Comparison of ENCODE assay signal across 9 mouse cellular contexts in genomic region chr19:10952021-10952939, GRCm38 (mm10). TPM values are rescaled to one million over a fixed set of nuclear protein-coding genes. Genes with fewer than 3 reads are reported as not detected.
DNase-seq lines count a peak whose midpoint lies in the region; ATAC-seq and TF ChIP-seq lines count a peak whose summit lies in the region.
"Had no signal": no experiment of that assay in that cellular context is flagged by ENCODE, and none has a peak within 500 bp of the region (broad histone marks: within the 10 kb centered on the region; RNA-seq: fewer than 3 reads in every experiment).

No protein-coding gene starts in this region.

- DNase-seq in lung, embryonic 14.5 days = peak; percentile 76
- no peak for DNase-seq in lung, postnatal 14 days
- peak; percentile 72 for DNase-seq in heart, postnatal 4 days
- peak; percentile 42 to 70 for DNase-seq in left cerebral cortex, postnatal 25 days (ENCODE audit: low spot score in 2 of 2)
- peak; percentile 39 for DNase-seq in right cerebral cortex, postnatal 14 days
- no peak for DNase-seq in cerebellum, adult 11-12 months
- no peak for DNase-seq in thymus, postnatal 10 days (ENCODE audit: low spot score in 2 of 2)

- ATAC-seq in lung, embryonic 14.5 days (ENCODE audit: insufficient read depth) = peak; percentile 59; the same call in 1 of the 2 replicates
- peak; percentile 52; the same call in 1 of the 2 replicates for ATAC-seq in embryonic facial prominence, embryonic 15.5 days (ENCODE audit: insufficient number of reproducible peaks, low FRiP score, low TSS enrichment, low read depth)

- intact Hi-C loops in left cerebral cortex, postnatal 25 days (cut with DNase I) = loop anchor here (5.0 kb wide), 1 partner anchor 240 kb away; no protein-coding TSS in a partner anchor

- no peaks in the 10 kb centered on the region for H3K9me3 ChIP-seq in lung, embryonic 14.5 days (ENCODE audit: low read depth, low read length)
- H3K9me3 ChIP-seq in embryonic facial prominence, embryonic 15.5 days (replicated peaks) = no peaks in the 10 kb centered on the region

- 36% methylated on average over 11 of the region's 11 CpGs for WGBS in lung, embryonic 14.5 days
- WGBS in embryonic facial prominence, embryonic 15.5 days = 49% methylated on average over 11 of the region's 11 CpGs

- no peak for TF ChIP-seq CTCF in lung, embryonic 14.5 days (IDR thresholded peaks at IDR 0.05; ENCODE audit: low read depth)

- H3K4me3 ChIP-seq in lung, embryonic 14.5 days (ENCODE audit: low read depth, low read length) = no peak overlapping the region
- no peak overlapping the region for H3K4me3 ChIP-seq in embryonic facial prominence, embryonic 15.5 days (replicated peaks)

- H3K36me3 ChIP-seq in lung, embryonic 14.5 days (ENCODE audit: insufficient read depth) = no peaks in the 10 kb centered on the region
- H3K36me3 ChIP-seq in embryonic facial prominence, embryonic 15.5 days = no peaks in the 10 kb centered on the region

- H3K27me3 ChIP-seq in lung, embryonic 14.5 days (ENCODE audit: insufficient read depth, low read length) = no peaks in the 10 kb centered on the region; the same call in 1 of the 2 replicates
- H3K27me3 ChIP-seq in embryonic facial prominence, embryonic 15.5 days = no peaks in the 10 kb centered on the region

- H3K27ac ChIP-seq in lung, embryonic 14.5 days (ENCODE audit: low read depth) = peak overlapping the region; percentile 21; the same call in 1 of the 2 replicates
- H3K27ac ChIP-seq in embryonic facial prominence, embryonic 15.5 days (replicated peaks) = peak overlapping the region; percentile 77

- H3K4me2 ChIP-seq in lung, embryonic 14.5 days = peak overlapping the region; percentile 32
- no peak overlapping the region for H3K4me2 ChIP-seq in embryonic facial prominence, embryonic 15.5 days (replicated peaks)

- H3K9ac ChIP-seq in lung, embryonic 14.5 days = no peak overlapping the region
- no peak overlapping the region for H3K9ac ChIP-seq in embryonic facial prominence, embryonic 15.5 days

- peaks cover 8% of the 10 kb centered on the region for H3K4me1 ChIP-seq in lung, embryonic 14.5 days (ENCODE audit: insufficient read depth)
- peaks cover 27% of the 10 kb centered on the region for H3K4me1 ChIP-seq in embryonic facial prominence, embryonic 15.5 days

RNA-seq across cellular contexts. Expression of gene Ccdc86, which starts 3.2 kb away (rescaled TPM):
- polyA plus RNA-seq in lung, embryonic 14.5 days (2014; fragmentation: Nextera tagmentation; extraction: Ambion mirVana) = 28.5 and 32.7 TPM in 2 replicates
- 26.3 and 27.3 TPM in 2 replicates for polyA plus RNA-seq in embryonic facial prominence, embryonic 15.5 days (2015; fragmentation: Nextera tagmentation; extraction: Ambion mirVana)
- 10 to 100 TPM; 10.6 to 11.3 TPM for total RNA-seq in heart, postnatal 4 days (2021)
- total RNA-seq in left cerebral cortex, postnatal 25 days (2021) = 1 to 10 TPM; 7.0 to 8.7 TPM

RNA-seq across cellular contexts. Expression of gene Ptgdr2, which starts 15.3 kb away (rescaled TPM):
- polyA plus RNA-seq in lung, embryonic 14.5 days (2014; fragmentation: Nextera tagmentation; extraction: Ambion mirVana) = not detected in 2 replicates
- 0.07 and 0.08 TPM in 2 replicates for polyA plus RNA-seq in embryonic facial prominence, embryonic 15.5 days (2015; fragmentation: Nextera tagmentation; extraction: Ambion mirVana)
- total RNA-seq in heart, postnatal 4 days (2021) = under 1 TPM; 0.09 to 0.12 TPM
- total RNA-seq in left cerebral cortex, postnatal 25 days (2021) = under 1 TPM; 0.23 to 0.34 TPM

RNA-seq across cellular contexts. Expression of gene Ms4a10, which starts 22.2 kb away (rescaled TPM):
- not detected in 2 replicates for polyA plus RNA-seq in lung, embryonic 14.5 days (2014; fragmentation: Nextera tagmentation; extraction: Ambion mirVana)
- 0.32 and 1.1 TPM in 2 replicates for polyA plus RNA-seq in embryonic facial prominence, embryonic 15.5 days (2015; fragmentation: Nextera tagmentation; extraction: Ambion mirVana)
- total RNA-seq in heart, postnatal 4 days (2021) = not detected
- not detected for total RNA-seq in left cerebral cortex, postnatal 25 days (2021)
- total RNA-seq: layer of hippocampus, postnatal 14 days had no signal

RNA-seq across cellular contexts. Expression of gene Zp1, which starts 31.8 kb away (rescaled TPM):
- not detected in 2 replicates for polyA plus RNA-seq in lung, embryonic 14.5 days (2014; fragmentation: Nextera tagmentation; extraction: Ambion mirVana)
- not detected in 2 replicates for polyA plus RNA-seq in embryonic facial prominence, embryonic 15.5 days (2015; fragmentation: Nextera tagmentation; extraction: Ambion mirVana)
- not detected for total RNA-seq in heart, postnatal 4 days (2021)
- not detected for total RNA-seq in left cerebral cortex, postnatal 25 days (2021)
- total RNA-seq: layer of hippocampus, postnatal 14 days had no signal

RNA-seq across cellular contexts. Expression of gene Ms4a15, which starts 40.8 kb away (rescaled TPM):
- not detected in 2 replicates for polyA plus RNA-seq in lung, embryonic 14.5 days (2014; fragmentation: Nextera tagmentation; extraction: Ambion mirVana)
- polyA plus RNA-seq in embryonic facial prominence, embryonic 15.5 days (2015; fragmentation: Nextera tagmentation; extraction: Ambion mirVana) = not detected in 2 replicates
- not detected for total RNA-seq in heart, postnatal 4 days (2021)
- total RNA-seq in left cerebral cortex, postnatal 25 days (2021) = not detected
- total RNA-seq: layer of hippocampus, postnatal 14 days had no signal

Comparison
In these comparisons a context has a peak if more than half of its experiments do, and no peak if none do; other contexts are left out.
1. DNase-seq: peak in lung, embryonic 14.5 days (single experiment), heart, postnatal 4 days (single experiment), left cerebral cortex, postnatal 25 days (2 of 2) and right cerebral cortex, postnatal 14 days (single experiment); none in lung, postnatal 14 days (single experiment), cerebellum, adult 11-12 months (single experiment) and thymus, postnatal 10 days (0 of 2).